In genomic region chr5:13421276-13421925, GRCm38 (mm10) we compare ENCODE assay signal across 18 mouse cellular contexts.
A peak's percentile ranks its signal among the peaks of the same experiment; 100 is the strongest.
DNase-seq lines count a peak whose midpoint lies in the region; ATAC-seq lines count a peak whose summit lies in the region.
"Had no signal": no experiment of that assay in that cellular context is flagged by ENCODE, and none has a peak within 500 bp of the region (broad histone marks: within the 10 kb centered on the region; RNA-seq: fewer than 3 reads in every experiment).

No protein-coding gene starts in this region.

- peak; percentile 48 for DNase-seq in cerebellum, adult 9-10 months
- DNase-seq in cerebellum, postnatal 25 days = no peak
- DNase-seq in hindbrain, embryonic 10.5 days (ENCODE audit: low spot score) = no peak
- peak; percentile 70 for DNase-seq in midbrain, embryonic 11.5 days (ENCODE audit: low spot score, missing footprints)
- no peak for DNase-seq in midbrain, embryonic 14.5 days
- DNase-seq in urinary bladder, adult 2 months (ENCODE audit: low spot score) = no peak
- DNase-seq in left cerebral cortex, adult 9 months (ENCODE audit: low spot score in 2 of 2) = no peak
- DNase-seq: cerebellum, adult 11-12 months; embryo, embryonic 11 days; gastrocnemius, postnatal 25 days; kidney, adult 8-10 months; kidney, postnatal 36 days had no signal

- H3K4me2 ChIP-seq in hindbrain, embryonic 15.5 days = no peak overlapping the region
- H3K4me2 ChIP-seq in midbrain, embryonic 11.5 days = no peak overlapping the region
- H3K4me2 ChIP-seq in midbrain, embryonic 14.5 days (ENCODE audit: low read length) = no peak overlapping the region
- H3K4me2 ChIP-seq: embryonic facial prominence, embryonic 15.5 days; limb, embryonic 13.5 days; neural tube, embryonic 12.5 days; stomach, embryonic 15.5 days had no signal

- no peaks in the 10 kb centered on the region for H3K36me3 ChIP-seq in hindbrain, embryonic 15.5 days
- no peaks in the 10 kb centered on the region for H3K36me3 ChIP-seq in hindbrain, embryonic 10.5 days
- H3K36me3 ChIP-seq in midbrain, embryonic 11.5 days (ENCODE audit: control insufficient read depth, insufficient read depth, low read length) = no peaks in the 10 kb centered on the region
- no peaks in the 10 kb centered on the region for H3K36me3 ChIP-seq in midbrain, embryonic 14.5 days (ENCODE audit: control insufficient read depth, insufficient read depth, low read length)
- H3K36me3 ChIP-seq: embryonic facial prominence, embryonic 15.5 days; neural tube, embryonic 12.5 days; stomach, embryonic 15.5 days had no signal

- ATAC-seq in hindbrain, embryonic 15.5 days (ENCODE audit: low FRiP score, low read depth) = 0 out of 2 replicates have a peak, but pooled peaks have one; percentile 27
- no peak for ATAC-seq in midbrain, embryonic 11.5 days (ENCODE audit: low FRiP score)
- no peak for ATAC-seq in midbrain, embryonic 14.5 days (ENCODE audit: low FRiP score, low TSS enrichment)

- WGBS in hindbrain, embryonic 15.5 days = 48% methylated on average over 5 of the region's 5 CpGs
- 77% methylated on average over 5 of the region's 5 CpGs for WGBS in hindbrain, embryonic 10.5 days
- WGBS in midbrain, embryonic 11.5 days = 74% methylated on average over 5 of the region's 5 CpGs
- WGBS in midbrain, embryonic 14.5 days = 62% methylated on average over 5 of the region's 5 CpGs

- H3K9ac ChIP-seq in hindbrain, embryonic 15.5 days = no peak overlapping the region
- H3K9ac ChIP-seq in midbrain, embryonic 11.5 days (ENCODE audit: low read length) = no peak overlapping the region
- no peak overlapping the region for H3K9ac ChIP-seq in midbrain, embryonic 14.5 days (replicated peaks; ENCODE audit: low read length)
- H3K9ac ChIP-seq: embryonic facial prominence, embryonic 15.5 days; limb, embryonic 13.5 days; liver, embryonic 14.5 days; neural tube, embryonic 12.5 days; stomach, embryonic 15.5 days had no signal

- H3K9me3 ChIP-seq in hindbrain, embryonic 15.5 days = no peaks in the 10 kb centered on the region
- H3K9me3 ChIP-seq in hindbrain, embryonic 10.5 days = no peaks in the 10 kb centered on the region
- no peaks in the 10 kb centered on the region for H3K9me3 ChIP-seq in midbrain, embryonic 11.5 days (ENCODE audit: control insufficient read depth, low read length)
- no peaks in the 10 kb centered on the region for H3K9me3 ChIP-seq in midbrain, embryonic 14.5 days (ENCODE audit: control insufficient read depth, low read length)
- H3K9me3 ChIP-seq: embryonic facial prominence, embryonic 15.5 days; limb, embryonic 13.5 days; neural tube, embryonic 12.5 days; stomach, embryonic 15.5 days had no signal

- no peaks in the 10 kb centered on the region for H3K4me1 ChIP-seq in hindbrain, embryonic 15.5 days (replicated peaks)
- H3K4me1 ChIP-seq in hindbrain, embryonic 10.5 days (replicated peaks) = no peaks in the 10 kb centered on the region
- 0 out of 2 replicates have a peak, but pooled peaks cover 2% of the 10 kb centered on the region for H3K4me1 ChIP-seq in midbrain, embryonic 11.5 days (ENCODE audit: control insufficient read depth, insufficient read depth, low read length)
- no peaks in the 10 kb centered on the region for H3K4me1 ChIP-seq in midbrain, embryonic 14.5 days (ENCODE audit: control insufficient read depth, insufficient read depth, low read length)
- H3K4me1 ChIP-seq: embryonic facial prominence, embryonic 15.5 days; limb, embryonic 13.5 days; neural tube, embryonic 12.5 days; stomach, embryonic 15.5 days had no signal

- no peaks in the 10 kb centered on the region for H3K27me3 ChIP-seq in hindbrain, embryonic 15.5 days
- no peaks in the 10 kb centered on the region for H3K27me3 ChIP-seq in hindbrain, embryonic 10.5 days (ENCODE audit: insufficient read depth, poor library complexity, severe bottlenecking)
- no peaks in the 10 kb centered on the region for H3K27me3 ChIP-seq in midbrain, embryonic 11.5 days (ENCODE audit: control insufficient read depth, insufficient read depth, low read length)
- H3K27me3 ChIP-seq in midbrain, embryonic 14.5 days (ENCODE audit: control insufficient read depth, insufficient read depth, low read length) = no peaks in the 10 kb centered on the region
- H3K27me3 ChIP-seq: embryonic facial prominence, embryonic 15.5 days; limb, embryonic 13.5 days; neural tube, embryonic 12.5 days; stomach, embryonic 15.5 days had no signal

- no peak overlapping the region for H3K27ac ChIP-seq in hindbrain, embryonic 15.5 days (replicated peaks)
- no peak overlapping the region for H3K27ac ChIP-seq in hindbrain, embryonic 10.5 days
- H3K27ac ChIP-seq in midbrain, embryonic 11.5 days (ENCODE audit: low read depth, low read length) = no peak overlapping the region
- no peak overlapping the region for H3K27ac ChIP-seq in midbrain, embryonic 14.5 days (replicated peaks; ENCODE audit: low read depth, low read length)
- H3K27ac ChIP-seq: embryonic facial prominence, embryonic 15.5 days; limb, embryonic 13.5 days; liver, embryonic 14.5 days; neural tube, embryonic 12.5 days; stomach, embryonic 15.5 days had no signal

- H3K4me3 ChIP-seq in hindbrain, embryonic 15.5 days = no peak overlapping the region
- no peak overlapping the region for H3K4me3 ChIP-seq in hindbrain, embryonic 10.5 days
- no peak overlapping the region for H3K4me3 ChIP-seq in midbrain, embryonic 11.5 days (ENCODE audit: low read depth, low read length)
- no peak overlapping the region for H3K4me3 ChIP-seq in midbrain, embryonic 14.5 days (replicated peaks; ENCODE audit: low read depth, low read length)
- H3K4me3 ChIP-seq: embryonic facial prominence, embryonic 15.5 days; limb, embryonic 13.5 days; neural tube, embryonic 12.5 days; stomach, embryonic 15.5 days had no signal

Comparison
In these comparisons a context has a peak if more than half of its experiments do, and no peak if none do; other contexts are left out.
1. DNase-seq: peak in cerebellum, adult 9-10 months (single experiment) and midbrain, embryonic 11.5 days (single experiment); none in cerebellum, postnatal 25 days (0 of 2), hindbrain, embryonic 10.5 days (single experiment), midbrain, embryonic 14.5 days (single experiment), urinary bladder, adult 2 months (single experiment) and left cerebral cortex, adult 9 months (0 of 2).